Mouse (Mus musculus) right cerebral cortex, postnatal 25 days (tissue): ENCODE measurements around the gene Gm11492.
A peak's percentile ranks its signal among the peaks of the same experiment; 100 is the strongest.

Experiments used
- DNase-seq: peaks from one replicate; pipeline ENCODE4 v3.0.0; 2022

Gene Gm11492

GRCm38 (mm10) chr11:87579713-87580112 is 13.3 kb downstream of the Gm11492 start:
- no peak for DNase-seq

- DNase-seq = no peak
Observed at GRCm38 (mm10) chr11:87580543-87581085, 14.2 kb downstream of the Gm11492 start.

- no peak for DNase-seq
Observed at GRCm38 (mm10) chr11:87581161-87581865, 14.9 kb downstream of the Gm11492 start.

GRCm38 (mm10) chr11:87581933-87582710 is 15.7 kb downstream of the Gm11492 start:
- no peak for DNase-seq

GRCm38 (mm10) chr11:87583291-87584034 is 17.0 kb downstream of the Gm11492 start:
- no peak for DNase-seq

- no peak for DNase-seq
Observed at GRCm38 (mm10) chr11:87584711-87585505, 18.5 kb downstream of the Gm11492 start.

- DNase-seq = no peak
Observed at GRCm38 (mm10) chr11:87587211-87587874, 20.9 kb downstream of the Gm11492 start.

- no peak for DNase-seq
Observed at GRCm38 (mm10) chr11:87589605-87590004, 23.2 kb downstream of the Gm11492 start.

- DNase-seq = peak; percentile 34
Observed at GRCm38 (mm10) chr11:87590841-87591525, 24.5 kb downstream of the Gm11492 start.

GRCm38 (mm10) chr11:87591526-87592353 is 25.3 kb downstream of the Gm11492 start, which contains the start of gene Mtmr4:
Gene Mtmr4, plus strand, starts transcription at chr11:87592162.
- peak; percentile 100 for DNase-seq

- DNase-seq = no peak
Observed at GRCm38 (mm10) chr11:87592354-87592695, 25.9 kb downstream of the Gm11492 start.

GRCm38 (mm10) chr11:87592713-87593598 is 26.5 kb downstream of the Gm11492 start:
- DNase-seq = no peak

- peak; percentile 88 for DNase-seq
Observed at GRCm38 (mm10) chr11:87595327-87595841, 28.9 kb downstream of the Gm11492 start.

- peak; percentile 32 for DNase-seq
Observed at GRCm38 (mm10) chr11:87595976-87596375, 29.5 kb downstream of the Gm11492 start.

GRCm38 (mm10) chr11:87596492-87596891 is 30.0 kb downstream of the Gm11492 start:
- DNase-seq = no peak

GRCm38 (mm10) chr11:87597061-87597460 is 30.6 kb downstream of the Gm11492 start:
- no peak for DNase-seq

- DNase-seq = no peak
Observed at GRCm38 (mm10) chr11:87599395-87600089, 33.1 kb downstream of the Gm11492 start.

- DNase-seq = no peak
Observed at GRCm38 (mm10) chr11:87600322-87600853, 33.9 kb downstream of the Gm11492 start.
